Mouse (Mus musculus) layer of hippocampus, postnatal 10 days (tissue): ENCODE measurements around the gene Snupn. TPM values are rescaled to one million over a fixed set of nuclear protein-coding genes. Genes with fewer than 3 reads are reported as not detected.
A peak's percentile ranks its signal among the peaks of the same experiment; 100 is the strongest.

ENCODE experiments used
- DNase-seq, 2 experiments: peaks; one replicate each; pipeline ENCODE4 v3.0.0; 2021; ENCODE audit warnings: low spot score in 2 of 2
- total RNA-seq, 2 experiments: library from RNA; stranded (reverse); gene quantifications; 2 replicates each; pipeline ENCODE4 v1.2.3; 2021

The Snupn gene
- total RNA-seq, 2 experiments from 2014 or later: 18.6 to 18.7 TPM

DNA sequence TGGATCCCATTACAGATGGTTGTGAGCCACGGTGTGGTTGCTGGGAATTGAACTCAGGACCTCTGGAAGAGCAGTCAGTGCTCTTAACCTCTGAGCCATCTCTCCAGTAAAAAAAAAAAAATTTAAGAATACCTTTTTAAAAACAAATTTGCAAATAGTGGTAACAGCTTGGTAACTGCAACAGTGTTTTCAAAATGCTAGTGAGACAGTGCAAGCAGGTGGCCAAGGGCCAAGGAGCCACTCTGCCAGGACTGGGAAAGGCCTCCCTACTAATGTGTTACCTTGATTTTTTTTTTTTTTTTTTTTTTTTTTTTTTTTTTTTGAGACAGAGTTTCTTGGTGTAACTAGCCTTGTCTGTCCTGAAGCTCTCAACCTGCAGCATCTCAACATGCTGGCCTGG, 46.5 kb downstream of the Snupn start:
- DNase-seq: peak in 1 of 2 experiments; percentile 9

DNA sequence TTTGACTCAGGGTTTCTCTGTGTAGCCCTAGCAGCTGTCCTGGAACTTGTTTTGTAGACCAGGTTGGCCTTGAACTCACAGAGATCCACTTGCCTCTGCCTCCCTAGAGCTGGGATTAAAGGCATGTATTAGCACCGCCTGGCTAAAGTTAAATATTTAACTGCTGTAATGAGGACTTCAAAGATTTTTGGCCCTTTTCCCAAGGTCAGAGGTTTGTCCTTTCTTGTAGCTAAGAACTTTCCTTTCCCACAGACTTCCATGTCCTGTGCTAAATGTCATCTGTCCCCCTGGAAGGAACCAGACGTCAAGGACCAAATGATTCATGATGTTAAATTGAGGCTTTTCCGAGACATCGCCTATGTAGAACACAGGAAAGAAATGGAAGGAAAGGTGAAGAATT, 52.3 kb downstream of the Snupn start:
- DNase-seq: no peak

DNA sequence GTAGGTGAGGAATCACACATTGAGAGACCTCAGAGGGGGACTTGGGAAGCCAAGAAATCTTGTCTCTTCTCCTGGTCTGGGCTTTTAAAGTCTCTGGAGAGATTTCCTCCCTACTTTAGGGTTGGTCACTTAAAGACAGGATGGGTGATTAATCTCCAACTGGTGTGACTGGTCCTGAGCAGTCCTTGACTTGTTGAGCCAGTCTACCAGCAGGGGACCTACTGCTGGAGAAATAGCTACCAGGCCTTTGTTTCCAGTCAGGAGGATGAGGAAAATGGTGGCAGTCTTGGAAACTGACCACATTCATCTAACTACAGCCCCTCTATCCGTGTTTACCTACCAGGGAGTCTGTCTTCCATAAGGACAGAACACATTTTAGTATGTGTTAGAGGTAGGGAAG, 61.7 kb downstream of the Snupn start:
- DNase-seq: no peak

DNA sequence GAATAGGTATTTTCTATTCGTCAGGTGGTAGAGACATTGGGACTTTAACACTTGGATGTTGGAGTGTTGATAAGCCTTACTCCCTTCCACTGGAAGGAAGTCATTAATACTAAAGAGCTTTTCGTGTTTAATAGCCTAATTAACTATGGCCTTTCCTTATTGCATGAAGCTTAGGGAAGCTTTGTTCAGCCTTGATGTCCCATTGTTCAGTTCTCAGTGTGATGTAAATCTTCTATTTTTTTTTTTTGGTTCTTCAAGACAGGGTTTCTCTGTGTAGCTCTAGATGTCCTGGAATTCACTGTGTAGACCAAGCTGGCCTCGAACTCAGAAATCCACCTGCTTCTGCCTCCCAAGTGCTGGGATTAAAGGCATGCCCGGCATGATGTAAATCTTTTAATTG, 62.2 kb downstream of the Snupn start:
- no peak for DNase-seq

DNA sequence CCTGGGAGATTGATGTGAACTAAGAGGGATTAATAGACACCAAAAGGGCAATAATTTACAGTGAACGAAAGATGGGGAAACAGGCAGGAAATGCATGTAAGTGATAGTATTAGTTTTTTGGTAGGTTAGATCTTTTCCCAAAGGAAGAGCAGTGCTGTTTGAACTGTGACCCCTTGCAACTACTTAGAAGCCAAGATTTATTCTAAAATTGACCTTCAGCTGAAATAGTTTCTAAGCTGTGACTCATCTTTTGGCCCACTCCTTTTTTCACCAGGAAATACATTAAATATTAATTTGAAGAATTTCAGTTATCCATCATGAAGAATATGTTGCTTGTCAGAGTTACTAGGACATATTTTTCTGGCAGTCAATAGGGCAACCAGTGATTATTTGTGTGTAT, 63.1 kb downstream of the Snupn start:
- no peak for DNase-seq

DNA sequence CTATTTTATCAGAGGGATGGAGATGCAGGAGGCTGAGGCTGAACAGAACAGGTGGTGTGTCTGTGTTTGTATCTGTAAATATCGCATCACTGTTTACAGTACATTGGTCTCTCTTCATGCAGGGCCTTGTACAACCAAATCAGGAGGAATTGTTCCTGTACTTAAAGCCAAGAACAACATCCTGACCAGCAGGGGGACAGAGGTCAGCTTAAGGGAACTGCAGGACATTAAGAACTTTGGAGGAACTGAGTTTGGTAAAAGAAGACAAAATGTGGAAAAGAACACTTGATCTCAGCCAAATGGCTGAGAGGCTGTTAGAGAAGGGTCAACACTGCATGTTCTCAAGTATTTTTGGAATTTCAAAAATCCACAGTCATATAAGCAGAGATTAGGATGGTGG, 64.1 kb downstream of the Snupn start:
- no peak for DNase-seq

DNA sequence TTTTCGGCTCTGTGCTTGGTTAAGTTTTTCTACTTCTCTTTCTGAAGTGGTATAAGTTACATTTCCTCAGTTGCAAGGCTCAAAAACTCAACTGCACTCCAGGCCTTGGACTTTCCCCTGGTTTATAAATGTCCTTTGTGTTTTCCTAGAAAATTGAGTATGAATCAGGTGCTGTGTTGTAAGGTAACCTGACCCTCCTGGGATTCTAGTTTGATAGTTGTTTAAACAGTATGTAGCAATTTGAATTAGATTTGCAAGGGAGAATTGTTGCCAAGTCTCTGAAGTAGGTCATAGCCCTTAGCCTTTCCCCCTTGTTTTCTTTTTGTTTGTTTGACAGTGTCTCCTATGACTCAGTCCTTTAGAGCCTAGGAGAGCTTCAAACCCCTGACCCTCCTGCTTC, 67.0 kb downstream of the Snupn start:
- no peak for DNase-seq

DNA sequence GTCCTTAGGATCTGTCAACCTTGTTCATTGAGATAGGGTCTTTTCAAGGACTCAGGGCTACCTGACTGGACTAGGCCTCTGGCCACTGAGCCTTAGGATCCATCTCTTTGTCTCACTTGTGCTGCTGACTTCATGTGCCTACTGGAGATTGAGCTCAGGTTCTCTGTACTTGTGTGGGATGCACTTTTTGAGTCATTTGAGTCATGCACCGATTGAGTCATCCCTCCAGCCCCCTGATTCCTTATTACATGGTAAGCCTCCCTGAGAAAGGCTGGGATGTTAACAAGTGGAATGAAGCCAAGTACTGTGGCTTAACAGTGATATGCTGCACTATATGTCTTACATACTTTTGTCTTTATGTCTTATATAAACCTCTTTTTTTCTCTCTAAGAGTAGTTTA, 81.1 kb downstream of the Snupn start:
- no peak for DNase-seq

Other genes starting within 250 kb of the Snupn start
- gene Lingo1, start 154.4 kb upstream of the Snupn start, total RNA-seq: 100 to 1,000 TPM; 285 to 307 TPM
- under 1 TPM in 1 of 2 experiments, not detected in 1; 0.34 TPM for gene Odf3l1, start 86.2 kb upstream of the Snupn start, total RNA-seq
- 10 to 100 TPM; 37.0 to 37.5 TPM for gene Cspg4, start 85.8 kb upstream of the Snupn start, total RNA-seq
- gene Snx33, start 22.5 kb upstream of the Snupn start, total RNA-seq: 1 to 10 TPM; 4.8 to 5.3 TPM
- 10 to 100 TPM; 50.6 to 51.6 TPM for gene Imp3, start 13.4 kb upstream of the Snupn start, total RNA-seq
- gene Ptpn9, start 44.0 kb downstream of the Snupn start, total RNA-seq: 10 to 100 TPM; 35.3 TPM
- 10 to 100 TPM; 36.2 to 36.4 TPM for gene Sin3a, start 121.2 kb downstream of the Snupn start, total RNA-seq
- 100 to 1,000 TPM; 138 to 140 TPM for gene Man2c1, start 179.8 kb downstream of the Snupn start, total RNA-seq
- 1 to 10 TPM; 7.8 to 8.1 TPM for gene Neil1, start 197.4 kb downstream of the Snupn start, total RNA-seq
- 10 to 100 TPM; 77.8 to 98.0 TPM for gene Commd4, start 207.5 kb downstream of the Snupn start, total RNA-seq